Mouse (Mus musculus) kidney, postnatal 14 days (tissue): ENCODE results near the gene Hist1h3e.
"Not testable (repeated sequence)": the region's sequence is repeated elsewhere in the genome, so short reads cannot be mapped to it uniquely, and the experiment has no call there.

Experiments used
- DNase-seq: peaks from one replicate; pipeline ENCODE4 v3.0.0; 2022; ENCODE audit warnings: mixed read lengths

Hist1h3e gene

DNA sequence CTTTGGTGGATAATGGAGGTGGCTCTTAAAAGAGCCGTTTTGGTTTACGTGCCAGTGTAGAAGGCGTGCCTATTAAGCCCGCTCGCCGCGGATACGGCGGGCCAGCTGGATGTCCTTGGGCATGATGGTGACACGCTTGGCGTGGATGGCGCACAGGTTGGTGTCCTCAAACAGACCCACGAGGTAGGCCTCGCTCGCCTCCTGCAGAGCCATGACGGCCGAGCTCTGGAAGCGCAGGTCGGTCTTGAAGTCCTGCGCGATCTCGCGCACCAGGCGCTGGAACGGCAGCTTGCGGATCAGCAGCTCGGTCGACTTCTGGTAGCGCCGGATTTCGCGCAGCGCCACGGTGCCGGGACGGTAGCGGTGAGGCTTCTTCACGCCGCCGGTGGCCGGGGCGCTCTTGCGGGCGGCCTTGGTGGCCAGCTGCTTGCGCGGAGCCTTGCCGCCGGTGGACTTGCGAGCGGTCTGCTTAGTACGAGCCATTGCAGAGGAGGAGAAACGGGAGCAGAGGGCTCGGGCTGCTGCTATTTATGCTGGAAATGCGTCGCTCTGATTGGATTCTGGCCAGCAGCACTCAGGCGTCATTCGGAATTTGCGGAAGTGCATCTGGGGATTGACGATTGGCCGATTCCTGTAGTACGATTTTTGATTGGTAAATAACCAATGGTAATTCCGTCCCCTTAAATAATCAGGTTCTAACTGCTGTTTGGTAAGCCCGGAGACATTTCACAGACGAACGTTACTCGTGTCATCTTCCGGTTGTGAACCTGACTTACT, at the start of gene Hist1h3e:
Gene Hist1h3e (minus strand): TSS at position 487 of the 777 bp plus-strand sequence.
- peak; percentile 95 for DNase-seq

DNA sequence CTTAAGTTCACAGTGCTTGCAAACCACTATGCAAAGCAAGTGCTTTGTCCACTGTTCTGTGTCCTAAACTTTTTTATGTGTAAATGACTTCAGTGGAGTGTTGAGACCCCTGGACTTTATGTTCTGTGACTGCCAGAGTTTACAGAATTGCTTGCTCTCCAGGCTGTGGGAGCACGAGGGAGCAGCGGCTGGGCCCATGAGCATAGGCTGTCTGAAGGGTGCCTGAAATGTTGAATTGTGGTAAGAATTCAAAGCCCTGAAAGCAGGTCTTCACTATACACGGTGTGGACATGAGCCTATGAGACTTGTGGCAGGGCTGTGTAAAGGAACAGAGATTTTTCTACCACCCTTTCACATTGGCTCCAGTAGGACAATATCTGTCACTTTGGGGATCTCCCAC, 49.5 kb upstream of the Hist1h3e start:
- no peak for DNase-seq

DNA sequence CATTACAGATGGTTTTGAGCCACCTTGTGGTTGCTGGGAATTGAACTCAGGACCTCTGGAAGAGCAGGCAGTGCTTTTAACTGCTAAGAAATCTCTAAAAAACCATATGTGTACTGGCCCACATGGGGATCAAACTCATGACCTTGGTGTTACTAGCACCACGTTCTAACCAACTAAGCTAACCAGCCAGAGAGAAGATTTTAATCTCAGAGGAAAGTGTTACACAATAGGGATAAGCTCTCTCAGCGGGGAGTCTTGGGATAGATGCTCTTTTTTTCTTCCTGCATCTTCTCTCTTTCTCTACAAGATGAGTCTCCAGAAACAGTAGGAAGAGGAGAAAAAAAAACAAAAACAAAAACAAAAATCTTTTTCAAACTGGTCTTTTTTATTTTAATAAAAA, 48.2 kb upstream of the Hist1h3e start:
- DNase-seq: no peak

DNA sequence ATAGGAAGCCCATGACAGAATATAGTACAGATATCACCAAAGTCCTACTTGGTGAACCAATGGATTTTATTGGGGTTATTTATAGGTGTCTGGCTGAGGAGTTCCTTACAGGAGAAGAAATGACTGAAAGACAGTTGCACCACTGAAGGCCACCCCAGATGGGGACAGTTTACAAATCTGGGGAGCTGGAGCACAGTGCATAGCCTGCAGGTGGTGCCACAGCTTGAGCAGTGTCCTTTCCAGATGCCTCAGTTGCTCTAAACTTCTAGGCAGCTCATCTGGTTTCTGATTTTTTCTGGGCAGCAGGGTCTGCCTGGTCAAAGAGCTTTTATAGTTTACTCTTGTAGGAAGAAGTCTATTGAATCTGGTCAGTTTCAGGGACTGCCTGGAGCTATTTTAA, 47.7 kb upstream of the Hist1h3e start:
- no peak for DNase-seq

DNA sequence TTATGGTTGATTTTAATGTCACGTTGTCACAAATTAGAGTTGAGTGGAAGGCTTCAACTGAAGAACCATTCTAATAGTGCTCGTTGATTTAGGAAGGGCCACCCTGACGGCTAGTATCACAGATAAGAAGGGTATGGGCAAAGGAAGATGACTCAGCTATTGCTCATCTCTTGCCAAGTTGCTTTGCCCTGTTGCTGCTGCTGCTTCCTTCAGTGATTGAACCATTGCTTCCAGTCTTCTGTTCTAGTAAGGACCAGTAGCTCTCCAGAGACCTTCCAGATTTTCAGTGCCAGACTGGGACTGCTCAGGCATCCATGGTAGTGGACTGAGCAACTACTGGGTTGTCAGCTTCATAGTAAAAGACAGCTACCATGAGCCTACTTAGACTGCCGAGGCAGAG, 47.0 kb upstream of the Hist1h3e start:
- no peak for DNase-seq

DNA sequence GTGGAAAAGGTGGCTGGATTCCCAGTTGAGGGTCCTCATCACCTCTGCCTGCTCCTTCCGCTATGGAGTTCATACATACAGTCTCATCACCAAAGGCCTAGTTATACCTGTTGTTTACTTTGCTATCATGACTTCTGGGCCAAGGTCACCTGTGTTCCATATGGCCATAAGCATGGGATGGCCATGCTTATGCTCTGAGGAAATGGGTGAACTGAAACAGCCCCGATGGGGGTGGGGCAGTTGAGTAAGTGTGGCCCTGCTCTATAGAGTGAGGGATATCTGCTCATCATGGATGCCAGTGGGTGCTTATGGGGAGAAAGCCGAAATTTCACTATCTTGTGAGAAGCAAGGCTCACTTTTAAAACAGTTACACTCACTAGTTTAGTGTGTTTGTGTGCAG, 42.9 kb upstream of the Hist1h3e start:
- no peak for DNase-seq

DNA sequence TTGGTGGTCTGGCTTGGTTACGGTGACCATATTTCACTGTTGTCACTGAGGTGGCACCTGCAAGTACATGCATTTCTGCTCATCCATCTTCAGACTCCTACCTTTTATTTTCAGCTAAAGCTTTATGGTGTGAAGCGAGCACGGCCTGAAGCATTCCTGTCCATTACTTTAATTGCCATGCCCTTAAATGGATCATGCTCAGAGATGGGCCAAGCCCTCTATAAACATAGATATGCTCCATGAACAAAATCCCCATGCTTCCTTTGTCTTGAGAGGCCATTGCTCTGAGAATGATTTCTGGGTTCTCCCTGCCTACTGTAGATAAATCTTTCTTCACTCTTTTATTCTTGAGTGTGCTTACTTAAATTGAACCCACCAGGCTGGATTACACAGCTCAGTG, 42.3 kb upstream of the Hist1h3e start:
- DNase-seq: no peak

DNA sequence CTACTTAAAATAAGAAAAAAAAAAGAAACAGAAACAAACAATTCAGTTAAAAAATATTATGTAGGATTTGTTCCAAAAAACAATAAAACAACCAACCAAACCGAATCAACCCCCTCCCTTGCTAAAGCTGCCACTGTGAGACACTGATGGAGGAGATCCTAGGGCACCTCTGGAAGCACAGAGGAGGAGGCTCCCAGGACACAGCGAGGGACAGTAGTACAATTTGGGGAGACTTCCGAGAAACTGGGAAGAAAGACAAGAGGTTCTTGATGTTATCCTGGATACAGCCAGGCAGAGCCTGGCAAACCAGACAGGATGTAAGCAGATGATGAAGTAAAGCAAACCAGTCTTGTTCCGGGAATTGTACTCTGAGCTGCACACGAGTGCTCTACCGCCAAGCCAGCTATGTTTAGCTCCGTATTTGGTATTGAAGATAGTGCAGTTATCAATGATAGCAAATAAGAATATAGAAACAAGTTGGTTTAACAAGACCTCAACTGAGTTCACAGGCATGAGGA, 41.1 kb upstream of the Hist1h3e start:
- no peak for DNase-seq

DNA sequence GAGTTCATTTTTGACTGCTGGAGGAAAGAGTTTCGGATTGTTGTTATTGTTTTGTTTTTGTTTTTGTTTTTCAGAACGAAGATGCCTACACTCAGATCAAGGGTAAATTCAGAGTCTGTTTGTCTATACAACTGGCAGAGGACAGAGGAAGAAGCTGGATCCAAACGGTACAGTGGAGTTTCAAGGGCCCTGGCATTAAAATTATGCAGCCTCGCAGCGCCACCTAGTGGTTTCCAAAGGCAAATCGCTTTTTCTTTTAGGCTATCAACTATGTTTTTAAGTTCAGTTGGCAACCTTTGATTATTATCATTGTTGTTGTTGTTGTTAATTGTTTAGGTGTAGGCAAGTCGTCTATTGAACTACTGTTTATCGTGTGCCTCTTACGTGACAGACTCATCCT, 35.8 kb upstream of the Hist1h3e start:
- peak; percentile 79 for DNase-seq

DNA sequence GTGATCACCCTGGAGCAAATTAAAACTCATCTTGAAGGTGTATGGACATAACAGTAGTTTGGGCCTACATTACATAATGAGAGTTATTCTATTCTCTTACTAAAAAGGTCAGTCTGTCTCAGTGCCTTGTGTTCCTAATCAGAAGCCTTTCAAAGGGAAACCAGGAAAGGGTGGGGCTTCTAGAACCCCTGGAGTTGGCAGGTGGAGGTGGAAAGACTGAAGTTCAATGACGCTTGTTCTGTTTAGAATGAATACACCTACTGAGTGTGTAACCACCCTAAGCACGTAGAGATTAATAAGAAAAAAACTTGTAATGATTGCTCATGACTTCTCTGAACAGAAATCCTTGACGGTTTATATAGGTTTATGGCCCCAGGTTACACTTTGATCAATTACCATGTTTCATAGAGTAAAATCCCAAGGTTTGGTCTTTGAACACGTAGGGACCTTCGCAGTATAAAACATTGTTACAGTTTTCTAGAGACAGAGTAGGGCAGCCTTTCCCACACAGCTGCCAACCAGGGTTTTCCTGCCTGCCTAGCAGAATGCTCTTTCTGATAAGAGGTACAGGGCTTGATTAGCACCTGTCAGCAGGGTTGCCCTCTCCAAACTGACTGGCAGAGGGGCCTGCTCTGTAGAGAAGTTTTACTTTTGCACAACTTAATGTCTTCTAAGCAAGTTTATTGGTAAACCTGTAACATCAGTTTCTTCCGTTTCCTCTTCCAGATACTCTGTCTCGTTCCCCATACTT, 33.6 kb upstream of the Hist1h3e start:
- no peak for DNase-seq

DNA sequence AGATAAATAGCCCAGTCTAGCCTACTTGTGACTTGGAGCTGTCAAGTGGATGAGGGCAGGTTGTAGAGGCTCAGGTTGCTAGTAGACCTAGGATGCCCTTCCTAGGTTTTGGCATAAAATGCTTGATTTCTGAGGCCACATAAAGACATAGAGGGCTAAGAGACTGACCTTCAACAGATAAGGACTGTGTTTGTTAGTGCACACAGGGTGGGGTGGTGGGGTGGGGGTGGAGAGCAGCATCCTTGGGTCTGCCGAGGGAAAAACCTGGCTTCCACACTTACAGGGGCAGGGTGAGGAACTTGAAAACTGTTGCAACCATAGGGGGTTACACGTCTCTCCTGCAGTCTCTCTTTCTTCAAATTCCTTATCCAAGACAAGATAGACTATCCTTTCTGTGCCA, 33.0 kb upstream of the Hist1h3e start:
- no peak for DNase-seq

DNA sequence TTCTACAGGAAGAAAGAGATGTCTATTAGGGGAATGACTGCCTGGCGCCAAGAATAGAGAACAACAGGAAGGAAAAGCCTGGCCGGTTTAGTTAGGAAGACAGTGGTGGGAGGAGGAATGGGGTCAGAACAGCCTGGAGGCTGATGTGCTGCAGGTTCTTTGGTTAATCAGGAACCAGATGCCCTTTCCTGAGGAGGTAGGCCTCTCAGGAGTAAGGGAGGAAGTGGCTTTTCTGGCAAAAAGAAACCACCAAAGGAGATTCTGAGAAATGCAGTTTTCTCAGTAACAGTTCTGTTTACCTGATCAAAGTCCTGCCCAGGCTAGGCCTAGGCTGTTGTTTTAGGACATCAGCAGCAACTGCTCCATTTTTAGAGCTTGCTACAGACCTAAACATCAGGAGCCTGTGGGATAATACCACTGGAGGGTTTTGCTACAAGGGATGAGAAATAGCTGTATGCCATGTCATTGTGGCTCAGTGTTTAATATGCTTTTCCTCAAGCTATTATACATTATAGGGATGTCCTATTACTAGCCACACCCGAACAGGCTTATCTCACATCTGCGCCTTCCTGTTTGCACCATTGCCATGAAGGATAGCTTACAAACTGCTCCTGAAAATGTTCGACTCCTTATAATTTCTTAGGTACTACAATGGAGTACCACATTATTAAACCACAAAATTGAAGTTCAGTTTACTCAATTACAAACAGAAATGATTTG, 31.0 kb upstream of the Hist1h3e start:
- peak; percentile 42 for DNase-seq

DNA sequence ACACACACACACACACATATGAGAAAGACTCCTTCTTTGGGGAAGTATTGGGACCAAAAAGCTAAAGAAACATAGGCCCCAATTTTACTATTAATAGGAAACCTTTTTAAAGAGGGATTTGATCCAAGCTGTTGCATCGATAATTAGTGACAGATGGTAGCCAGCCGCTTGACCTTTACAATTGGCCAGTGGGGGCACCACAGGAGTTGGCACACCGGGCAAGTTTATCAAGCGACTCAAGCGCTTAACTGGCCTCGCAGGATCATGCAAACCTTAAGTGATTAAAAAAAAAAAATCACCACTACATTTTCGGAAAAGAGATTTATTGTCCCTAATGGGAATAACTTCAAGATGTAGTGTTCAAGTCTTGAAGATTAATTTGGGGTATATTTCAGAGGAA, 30.4 kb upstream of the Hist1h3e start:
- no peak for DNase-seq

DNA sequence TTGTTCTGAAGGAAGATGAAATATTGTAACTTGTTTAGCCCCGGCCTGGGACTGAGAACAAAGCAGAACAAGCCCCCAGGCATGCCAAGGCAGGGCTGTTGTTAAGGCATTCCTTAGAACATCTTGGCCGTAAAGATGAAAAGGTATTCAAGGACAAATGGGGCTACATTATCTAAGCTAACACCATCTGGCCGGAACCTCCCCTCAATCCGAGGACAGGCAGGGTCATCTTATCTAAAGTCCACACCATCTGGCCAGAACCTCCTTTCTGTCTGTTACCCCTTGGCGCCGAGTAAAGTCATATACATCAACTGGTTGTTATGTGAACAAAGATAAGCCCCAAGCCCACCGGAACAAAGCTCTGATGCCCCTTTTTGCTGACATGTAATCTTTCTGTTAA, 29.7 kb upstream of the Hist1h3e start:
- DNase-seq: not testable (repeated sequence)

DNA sequence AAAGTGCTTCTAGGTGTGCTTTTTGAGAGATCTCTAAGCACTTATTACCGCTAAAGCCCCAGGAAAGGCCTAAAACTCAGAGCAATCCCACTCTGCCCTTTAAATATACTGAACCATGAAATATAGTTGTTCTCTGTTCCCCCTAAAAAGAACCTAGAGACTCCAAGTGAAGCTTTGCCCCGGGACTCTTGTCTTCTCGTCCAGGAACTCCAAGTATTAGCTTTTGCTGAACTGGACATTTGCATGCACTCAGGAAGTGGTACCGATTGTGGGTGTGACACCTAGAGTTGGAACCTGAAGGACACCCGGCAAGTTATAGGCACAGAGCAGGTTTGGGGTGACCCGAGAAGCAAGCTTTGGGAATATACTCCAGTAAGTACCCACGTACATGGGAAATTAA, 29.0 kb upstream of the Hist1h3e start:
- no peak for DNase-seq

DNA sequence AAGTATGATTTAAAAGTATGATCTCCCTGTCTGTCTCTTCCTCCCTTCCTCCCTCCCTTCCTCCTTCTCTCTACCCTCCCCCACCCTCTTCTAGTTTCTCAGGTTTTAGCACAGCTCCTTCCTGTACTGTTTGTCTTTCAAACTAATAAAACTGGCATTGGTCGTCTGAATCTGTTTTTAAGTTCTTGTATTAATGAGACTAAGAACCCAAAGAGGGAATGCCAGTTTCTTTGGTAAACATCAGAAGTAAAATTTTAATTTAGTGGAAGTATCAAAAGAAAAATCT, 24.7 kb upstream of the Hist1h3e start:
- no peak for DNase-seq

DNA sequence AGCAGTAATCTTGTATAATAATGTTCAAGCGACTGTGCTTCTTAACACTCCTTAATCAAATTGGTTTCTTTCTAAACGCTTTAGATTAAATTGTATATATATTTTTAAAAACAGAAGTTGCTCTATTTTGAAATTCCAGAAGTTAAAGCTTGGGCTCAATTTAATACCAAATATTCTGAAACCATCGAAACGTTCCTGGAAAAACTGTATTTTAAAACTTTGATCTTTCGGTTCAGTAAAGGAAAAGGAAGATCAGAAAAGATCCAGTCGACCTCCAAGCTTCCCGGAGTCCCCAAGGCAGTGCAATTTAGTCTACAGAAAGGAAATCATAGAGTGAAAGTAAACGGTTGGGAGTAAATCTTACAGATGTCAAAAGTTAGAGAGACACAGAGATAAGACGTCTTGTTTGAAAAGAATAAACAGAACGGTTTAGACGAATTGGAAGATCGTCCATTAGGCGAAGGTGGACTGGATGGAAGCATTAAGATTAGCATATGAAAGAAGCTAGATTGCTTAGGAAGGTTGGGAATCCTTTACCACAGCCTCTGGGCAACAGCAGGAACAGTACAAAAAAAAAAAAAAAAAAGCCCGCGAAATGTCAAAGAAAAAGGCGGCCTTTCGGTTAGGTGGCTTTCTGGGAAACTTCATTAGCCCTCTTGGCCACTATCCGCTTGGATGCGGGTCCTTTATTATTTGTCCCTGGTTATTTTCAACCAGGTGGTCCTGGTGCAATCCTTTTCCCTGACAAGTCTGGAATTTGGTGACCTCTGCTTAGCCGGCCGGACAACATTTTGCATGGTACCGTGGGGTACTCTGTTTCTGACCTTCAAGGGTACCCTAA, 24.1 kb upstream of the Hist1h3e start:
- no peak for DNase-seq

DNA sequence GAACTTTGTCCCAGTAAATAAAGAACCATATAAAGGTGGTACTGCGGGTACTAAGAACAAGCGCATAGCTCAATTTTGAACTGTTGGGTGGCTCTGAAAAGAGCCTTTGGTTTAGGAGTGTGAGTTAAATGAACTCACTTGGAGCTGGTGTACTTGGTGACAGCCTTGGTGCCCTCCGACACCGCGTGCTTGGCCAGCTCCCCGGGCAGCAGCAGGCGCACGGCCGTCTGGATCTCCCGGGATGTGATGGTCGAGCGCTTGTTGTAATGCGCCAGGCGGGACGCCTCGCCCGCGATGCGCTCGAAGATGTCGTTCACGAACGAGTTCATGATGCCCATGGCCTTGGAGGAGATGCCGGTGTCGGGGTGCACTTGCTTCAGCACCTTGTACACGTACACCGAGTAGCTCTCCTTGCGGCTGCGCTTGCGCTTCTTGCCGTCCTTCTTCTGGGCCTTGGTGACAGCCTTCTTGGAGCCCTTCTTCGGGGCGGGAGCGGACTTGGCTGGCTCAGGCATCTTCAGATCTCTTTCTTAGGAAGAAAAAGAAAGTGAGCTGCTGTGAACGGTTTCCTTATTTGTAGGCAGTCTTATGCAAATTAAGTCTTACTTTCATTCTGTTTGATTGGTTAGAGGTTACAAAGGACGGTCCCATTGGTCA, 23.4 kb upstream of the Hist1h3e start:
- peak; percentile 81 for DNase-seq

DNA sequence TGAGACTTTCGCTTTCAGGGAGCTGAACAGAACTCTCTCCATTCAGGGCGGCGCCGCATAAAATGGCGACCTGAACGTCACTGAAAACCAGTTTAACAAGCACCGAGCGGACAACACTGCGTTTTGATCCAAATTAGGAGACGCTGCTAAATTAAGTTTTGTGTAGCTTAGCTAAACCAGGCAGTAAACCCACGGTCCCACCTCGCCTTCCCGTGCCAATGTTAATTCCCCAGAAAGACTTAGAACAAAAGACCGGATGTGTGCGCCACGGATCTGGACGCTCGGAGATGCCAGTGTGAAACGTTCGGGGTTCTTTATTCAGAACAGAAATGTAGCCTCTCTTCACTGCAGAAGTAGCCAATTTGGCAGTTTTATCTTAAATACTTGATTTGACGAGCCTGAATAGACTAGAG, 22.9 kb upstream of the Hist1h3e start:
- peak; percentile 76 for DNase-seq

DNA sequence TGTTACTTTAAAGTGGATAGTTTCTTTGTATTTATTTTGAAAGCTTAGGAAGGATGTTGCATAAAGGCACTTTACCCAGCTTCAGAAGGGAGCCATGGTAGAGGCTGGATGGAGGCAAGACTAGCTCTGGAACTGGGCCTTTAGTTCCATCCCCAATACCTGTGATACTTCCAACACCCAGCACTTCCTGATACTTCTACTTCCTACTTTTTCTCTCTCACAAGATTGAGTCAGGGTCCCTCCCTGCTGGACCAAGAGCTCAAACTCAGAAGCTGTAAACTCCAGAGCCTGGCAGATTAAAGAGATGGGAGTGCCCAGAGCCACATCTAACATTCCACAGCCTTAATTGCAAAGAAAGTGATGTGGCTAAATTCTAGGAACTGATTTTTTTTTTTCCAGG, 22.2 kb upstream of the Hist1h3e start:
- no peak for DNase-seq

DNA sequence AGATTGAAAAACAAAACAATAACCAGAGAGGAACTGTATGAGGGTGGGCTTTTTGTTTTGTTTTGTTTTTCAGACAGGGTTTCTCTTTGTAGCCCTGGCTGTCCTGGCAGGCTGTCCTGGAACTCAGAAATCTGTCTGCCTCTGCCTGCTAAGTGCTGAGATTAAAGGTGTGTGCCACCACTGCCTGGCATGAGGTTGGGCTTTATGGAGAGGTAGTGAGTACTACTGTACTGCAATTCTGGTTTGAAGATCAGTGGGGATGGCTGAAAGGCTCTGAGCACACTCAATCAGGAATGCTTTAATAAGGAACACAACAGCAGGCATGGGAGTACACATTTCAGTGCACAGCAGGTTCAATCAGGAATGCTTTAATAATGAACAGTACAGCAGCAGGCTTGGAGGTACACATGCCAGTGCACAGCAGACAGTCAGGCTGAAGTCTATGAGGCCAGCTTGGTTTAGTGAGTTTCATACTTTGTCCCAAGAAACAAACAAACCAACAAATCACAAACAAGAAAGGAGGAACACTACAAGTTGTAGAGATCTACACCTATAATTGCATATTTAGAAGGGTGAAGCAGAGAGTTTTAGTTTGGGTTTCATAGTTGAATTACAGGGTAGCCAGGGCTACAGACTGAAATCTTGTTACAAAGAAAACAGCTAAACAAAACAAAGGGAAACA, 21.4 kb upstream of the Hist1h3e start:
- no peak for DNase-seq
